Mouse (Mus musculus) liver, embryonic 15.5 days (tissue): ENCODE measurements around the gene Tcf20. TPM values are rescaled to one million over a fixed set of nuclear protein-coding genes. Genes with fewer than 3 reads are reported as not detected.

Source experiments
- ATAC-seq: fragments of 200-750 bp; cut with Nextera tagmentation; 2 replicates; pipeline ENCODE4 v1.8.0; 2017; ENCODE audit warnings: moderate number of reproducible peaks, mild to moderate bottlenecking, moderate library complexity; ENCODE audit not compliant: insufficient read depth
- H3K27ac ChIP-seq: fragments of 300-500 bp; sonication (generic); replicated peaks from 2 replicates; pipeline ENCODE4 v1.5.1; 2015; ENCODE audit warnings: mild to moderate bottlenecking, inconsistent platforms
- H3K27me3 ChIP-seq: fragments of 300-500 bp; sonication (generic); 2 replicates; pipeline ENCODE4 v1.6.1; 2015; ENCODE audit warnings: mild to moderate bottlenecking, inconsistent platforms
- H3K36me3 ChIP-seq: fragments of 300-500 bp; sonication (generic); replicated peaks from 2 replicates; pipeline ENCODE4 v1.6.1; 2015; ENCODE audit warnings: moderate library complexity, mild to moderate bottlenecking, inconsistent platforms
- H3K4me1 ChIP-seq: fragments of 300-500 bp; sonication (generic); replicated peaks from 2 replicates; pipeline ENCODE4 v1.6.1; 2015; ENCODE audit warnings: inconsistent platforms
- H3K4me2 ChIP-seq: fragments of 300-500 bp; sonication (generic); 2 replicates; pipeline ENCODE4 v1.6.1; 2015; ENCODE audit warnings: moderate library complexity, mild to moderate bottlenecking, inconsistent platforms
- H3K4me3 ChIP-seq: fragments of 300-500 bp; sonication (generic); replicated peaks from 2 replicates; pipeline ENCODE4 v1.5.1; 2015; ENCODE audit warnings: mild to moderate bottlenecking, inconsistent platforms
- H3K9ac ChIP-seq: fragments of 300-500 bp; sonication (generic); 2 replicates; pipeline ENCODE4 v1.6.1; 2015; ENCODE audit warnings: moderate library complexity, mild to moderate bottlenecking, inconsistent platforms
- H3K9me3 ChIP-seq: fragments of 300-500 bp; sonication (generic); replicated peaks from 2 replicates; pipeline ENCODE4 v1.6.1; 2016; ENCODE audit warnings: inconsistent platforms
- WGBS: fragments of 180-500 bp; shearing (Covaris S2); methylation state at CpG from one replicate; pipeline ENCODE4 v1.1.7; 2015; ENCODE audit warnings: mixed read lengths; ENCODE audit not compliant: insufficient replicate concordance; 5-methylcytosine and 5-hydroxymethylcytosine counted together
- polyA plus RNA-seq: library from polyadenylated mRNA; unstranded; fragments of >200 nt; fragmentation: Nextera tagmentation; extraction: Ambion mirVana; gene quantifications from 2 replicates; pipeline ENCODE4 v1.2.1, GENCODE M21; 2015

Tcf20 gene
- polyA plus RNA-seq, 1 experiment from 2014 or later: 2.1 TPM

GRCm38 (mm10) chr15:82922052-82922451 lies 65.6 kb downstream of the Tcf20 start:
- no peak overlapping the region for H3K4me2 ChIP-seq
- WGBS: 39% methylated on average over 12 of the region's 12 CpGs
- no peak for ATAC-seq

DNA sequence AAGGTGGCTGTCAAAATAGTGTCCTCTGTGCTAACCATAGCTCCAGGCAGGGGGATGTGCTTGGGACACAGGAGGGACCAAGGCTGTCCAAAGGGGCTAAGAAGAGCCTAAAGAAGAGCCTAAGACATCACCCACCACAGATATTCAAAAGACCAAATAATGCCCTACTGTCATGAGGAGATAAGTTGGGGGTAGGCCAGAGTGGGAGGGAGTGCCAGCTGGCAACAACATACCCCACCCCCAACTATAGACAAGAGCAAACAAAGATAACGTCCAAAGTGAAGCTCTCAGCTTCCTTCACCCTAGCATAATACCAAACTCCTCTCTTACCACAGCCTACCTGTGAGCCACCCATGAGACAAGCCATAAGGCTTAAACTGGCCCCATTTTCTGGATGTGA lies 66.1 kb downstream of the Tcf20 start:
- no peaks in the 10 kb centered on the region for H3K9me3 ChIP-seq
- ATAC-seq: no peak
- 11% methylated on average over 1 of the region's 1 CpGs for WGBS
- H3K27ac ChIP-seq: no peak overlapping the region
- H3K4me1 ChIP-seq: peaks cover 19% of the 10 kb centered on the region
- H3K4me3 ChIP-seq: no peak overlapping the region
- H3K9ac ChIP-seq: no peak overlapping the region
- no peaks in the 10 kb centered on the region for H3K36me3 ChIP-seq
- no peak overlapping the region for H3K4me2 ChIP-seq
- peaks cover 70% of the 10 kb centered on the region for H3K27me3 ChIP-seq

More at GRCm38 (mm10) chr15:82922052-82922451, 65.6 kb downstream of the Tcf20 start:
- no peak overlapping the region for H3K4me3 ChIP-seq
- H3K9me3 ChIP-seq: no peaks in the 10 kb centered on the region
- no peak overlapping the region for H3K27ac ChIP-seq
- no peak overlapping the region for H3K9ac ChIP-seq
- peaks cover 19% of the 10 kb centered on the region for H3K4me1 ChIP-seq
- H3K27me3 ChIP-seq: peaks cover 70% of the 10 kb centered on the region
- no peaks in the 10 kb centered on the region for H3K36me3 ChIP-seq

- Histone ChIP-seq H3K27ac (no peak overlapping the region), H3K36me3 (no peaks in the 10 kb centered on the region), H3K9me3 (no peaks in the 10 kb centered on the region), H3K4me2 (peak overlapping the region; percentile 30; the same call in 1 of the 2 replicates), H3K27me3 (peaks cover 70% of the 10 kb centered on the region), H3K4me1 (peaks cover 19% of the 10 kb centered on the region), H3K4me3 (no peak overlapping the region), H3K9ac (no peak overlapping the region)
- 0 out of 2 replicates have a peak, but pooled peaks have one; percentile 31 for ATAC-seq
- WGBS: 7% methylated on average over 13 of the region's 13 CpGs
These were observed 66.7 kb downstream of the Tcf20 start for GRCm38 (mm10) chr15:82920895-82921515.

DNA sequence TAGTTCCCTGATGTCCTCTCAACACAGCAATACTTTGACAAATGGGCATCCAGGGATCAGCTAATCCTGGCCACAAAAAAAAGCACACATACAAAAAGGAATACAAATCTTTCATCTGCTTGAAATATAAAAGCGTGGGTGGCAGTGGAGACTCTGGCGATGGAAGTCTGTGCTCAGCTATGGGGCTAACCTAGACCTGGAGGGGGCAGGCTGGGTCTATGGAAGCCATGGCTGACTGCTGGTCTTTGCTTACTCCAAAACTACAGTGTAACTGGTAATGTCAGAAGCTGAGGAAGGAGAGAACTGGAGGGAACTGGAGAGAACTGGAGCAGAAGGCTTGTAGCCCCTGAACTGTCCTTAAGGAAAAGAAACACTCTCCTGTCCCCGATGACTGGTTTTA lies 69.7 kb downstream of the Tcf20 start:
- WGBS: 59% methylated on average over 3 of the region's 3 CpGs

GRCm38 (mm10) chr15:82917207-82917844 lies 70.3 kb downstream of the Tcf20 start:
- Histone ChIP-seq H3K9me3 (no peaks in the 10 kb centered on the region), H3K27me3 (peaks cover 68% of the 10 kb centered on the region), H3K36me3 (no peaks in the 10 kb centered on the region), H3K4me1 (peaks cover 20% of the 10 kb centered on the region), H3K9ac (no peak overlapping the region), H3K4me3 (no peak overlapping the region), H3K27ac (no peak overlapping the region), H3K4me2 (no peak overlapping the region)
- no peak for ATAC-seq
- WGBS: 53% methylated on average over 28 of the region's 28 CpGs

More for the DNA sequence above, 69.7 kb downstream of the Tcf20 start:
- ATAC-seq: no peak
- H3K4me3 ChIP-seq: no peak overlapping the region
- no peak overlapping the region for H3K4me2 ChIP-seq
- H3K4me1 ChIP-seq: peaks cover 22% of the 10 kb centered on the region
- H3K36me3 ChIP-seq: no peaks in the 10 kb centered on the region
- H3K9ac ChIP-seq: no peak overlapping the region
- H3K9me3 ChIP-seq: no peaks in the 10 kb centered on the region
- H3K27me3 ChIP-seq: peaks cover 66% of the 10 kb centered on the region
- no peak overlapping the region for H3K27ac ChIP-seq

DNA sequence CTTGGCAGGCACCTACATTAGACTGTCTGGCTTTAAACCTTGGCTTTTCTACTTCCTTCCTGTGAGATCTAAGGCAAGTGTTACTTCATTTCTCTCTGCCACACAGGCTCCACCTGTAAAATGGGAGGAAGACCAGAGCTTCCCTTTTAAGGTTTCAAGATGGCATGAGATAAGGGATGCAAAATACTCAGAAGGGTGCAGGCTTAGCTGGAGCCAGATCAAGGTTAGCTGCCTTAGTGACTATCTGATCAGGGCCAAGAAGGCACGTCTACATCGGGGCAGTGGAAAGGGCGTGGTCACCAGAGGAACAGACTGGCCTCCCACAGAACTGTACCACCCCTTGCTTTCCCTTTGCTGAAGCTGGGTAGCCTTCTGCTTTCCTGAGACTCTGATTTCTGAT lies 73.2 kb downstream of the Tcf20 start:
- no peak overlapping the region for H3K4me3 ChIP-seq
- no peaks in the 10 kb centered on the region for H3K36me3 ChIP-seq
- H3K9ac ChIP-seq: no peak overlapping the region
- H3K4me1 ChIP-seq: peaks cover 9% of the 10 kb centered on the region; the same call in 1 of the 2 replicates
- no peaks in the 10 kb centered on the region for H3K9me3 ChIP-seq
- WGBS: 11% methylated on average over 3 of the region's 3 CpGs
- peaks cover 80% of the 10 kb centered on the region for H3K27me3 ChIP-seq
- H3K27ac ChIP-seq: no peak overlapping the region
- no peak for ATAC-seq
- no peak overlapping the region for H3K4me2 ChIP-seq

DNA sequence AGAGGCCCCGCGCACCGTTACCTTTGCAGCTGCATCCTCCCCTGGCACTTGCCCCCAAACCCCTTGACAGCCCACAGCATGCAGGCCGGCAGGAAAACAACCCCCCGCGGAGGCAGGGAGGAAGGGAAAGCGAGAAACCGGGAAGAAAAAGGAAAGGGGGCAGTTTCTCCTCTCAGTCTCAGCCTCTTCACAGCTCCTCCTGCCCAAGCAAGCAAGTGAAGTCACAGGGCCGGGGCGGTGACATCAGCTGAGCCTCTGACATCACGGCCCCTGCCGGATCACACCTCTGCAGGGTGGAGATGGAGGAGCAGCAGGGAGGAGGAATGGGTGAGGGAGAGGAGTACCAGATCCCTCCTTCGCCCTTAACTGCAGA lies 75.7 kb downstream of the Tcf20 start:
- peaks cover 9% of the 10 kb centered on the region; the same call in 1 of the 2 replicates for H3K4me1 ChIP-seq
- H3K9ac ChIP-seq: no peak overlapping the region
- peak overlapping the region; percentile 39 for H3K4me2 ChIP-seq
- 7% methylated on average over 13 of the region's 13 CpGs for whole genome bisulfite sequencing
- no peak for ATAC-seq
- H3K27ac ChIP-seq: no peak overlapping the region
- H3K27me3 ChIP-seq: peaks cover 60% of the 10 kb centered on the region
- no peaks in the 10 kb centered on the region for H3K9me3 ChIP-seq
- no peaks in the 10 kb centered on the region for H3K36me3 ChIP-seq
- H3K4me3 ChIP-seq: no peak overlapping the region

DNA sequence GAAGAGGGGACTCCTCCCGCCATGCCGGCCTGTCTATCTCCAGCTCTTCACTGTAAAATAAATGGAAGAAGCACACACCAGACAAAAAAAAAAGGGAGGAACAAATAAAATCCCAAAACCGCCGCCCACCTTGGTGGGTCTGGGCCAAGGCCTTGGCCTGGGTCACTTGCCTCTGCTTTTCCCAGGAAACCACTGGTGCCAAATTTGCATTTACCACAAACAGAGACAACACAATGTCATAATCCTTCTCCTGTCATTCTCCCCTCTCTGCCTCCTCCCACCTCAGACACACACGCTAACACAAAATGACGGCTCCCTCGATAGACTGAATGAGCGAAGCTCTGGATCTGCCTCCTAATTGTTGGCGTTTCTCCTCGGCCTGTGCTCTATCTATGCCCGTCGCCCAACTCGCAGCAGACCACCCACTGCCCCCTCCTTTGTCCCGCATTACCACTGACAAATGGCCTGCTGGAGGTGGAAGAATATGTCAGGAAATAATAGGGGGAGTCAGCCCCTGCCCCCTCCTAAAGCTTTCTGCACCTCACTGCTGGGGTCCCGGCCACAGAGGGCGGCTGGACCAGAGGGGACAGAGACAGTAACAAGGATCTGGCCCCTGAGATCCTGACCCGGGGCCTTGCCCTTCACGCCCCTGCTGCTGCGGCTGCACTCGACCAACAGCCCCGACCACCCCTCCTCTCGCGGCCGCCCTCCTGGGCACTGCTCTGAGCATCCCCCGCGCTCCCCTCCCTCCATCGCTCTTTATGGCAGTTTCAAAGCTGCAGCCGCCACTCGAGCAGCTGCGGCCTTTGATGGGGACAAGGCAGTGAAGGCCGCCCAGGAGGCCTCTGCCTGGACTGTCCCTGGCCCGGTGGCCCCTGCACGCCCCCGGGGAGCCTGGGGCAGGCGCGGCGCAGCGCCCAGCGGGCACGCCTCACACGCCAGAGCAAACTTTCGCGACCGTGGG lies 76.4 kb downstream of the Tcf20 start:
- Histone ChIP-seq H3K27ac (no peak overlapping the region), H3K4me2 (peak overlapping the region; percentile 39), H3K27me3 (peaks cover 54% of the 10 kb centered on the region), H3K4me3 (no peak overlapping the region), H3K36me3 (no peaks in the 10 kb centered on the region), H3K9me3 (no peaks in the 10 kb centered on the region), H3K4me1 (peaks cover 9% of the 10 kb centered on the region; the same call in 1 of the 2 replicates), H3K9ac (no peak overlapping the region)
- no peak for ATAC-seq
- WGBS: 24% methylated on average over 44 of the region's 44 CpGs

DNA sequence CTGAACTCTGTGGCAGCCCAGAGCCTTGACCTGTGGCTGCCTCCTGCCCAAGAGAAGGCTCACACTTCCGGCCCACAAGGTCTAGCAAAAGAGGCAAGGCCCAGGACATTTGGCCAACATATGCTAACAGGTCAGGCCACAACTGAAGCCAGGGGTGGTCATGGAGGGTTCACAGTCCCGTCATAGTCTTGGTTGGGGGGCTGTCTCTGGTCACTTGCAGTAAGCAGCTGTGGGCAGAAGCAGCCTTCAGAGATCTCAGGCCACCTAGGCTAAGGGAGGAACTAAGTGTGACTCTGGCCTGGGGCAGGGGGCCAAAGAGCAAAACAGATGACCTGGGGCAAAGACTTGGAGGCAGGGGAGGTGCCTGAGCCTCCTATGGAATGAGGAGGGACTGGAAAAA lies 77.1 kb downstream of the Tcf20 start:
- H3K4me3 ChIP-seq: no peak overlapping the region
- H3K9ac ChIP-seq: no peak overlapping the region
- H3K9me3 ChIP-seq: no peaks in the 10 kb centered on the region
- ATAC-seq: no peak
- peaks cover 47% of the 10 kb centered on the region for H3K27me3 ChIP-seq
- H3K36me3 ChIP-seq: no peaks in the 10 kb centered on the region
- peaks cover 9% of the 10 kb centered on the region; the same call in 1 of the 2 replicates for H3K4me1 ChIP-seq
- 45% methylated on average over 2 of the region's 2 CpGs for WGBS
- H3K27ac ChIP-seq: no peak overlapping the region
- H3K4me2 ChIP-seq: no peak overlapping the region

GRCm38 (mm10) chr15:82909791-82910190 lies 77.9 kb downstream of the Tcf20 start:
- no peak for ATAC-seq
- WGBS: 58% methylated on average over 4 of the region's 4 CpGs

DNA sequence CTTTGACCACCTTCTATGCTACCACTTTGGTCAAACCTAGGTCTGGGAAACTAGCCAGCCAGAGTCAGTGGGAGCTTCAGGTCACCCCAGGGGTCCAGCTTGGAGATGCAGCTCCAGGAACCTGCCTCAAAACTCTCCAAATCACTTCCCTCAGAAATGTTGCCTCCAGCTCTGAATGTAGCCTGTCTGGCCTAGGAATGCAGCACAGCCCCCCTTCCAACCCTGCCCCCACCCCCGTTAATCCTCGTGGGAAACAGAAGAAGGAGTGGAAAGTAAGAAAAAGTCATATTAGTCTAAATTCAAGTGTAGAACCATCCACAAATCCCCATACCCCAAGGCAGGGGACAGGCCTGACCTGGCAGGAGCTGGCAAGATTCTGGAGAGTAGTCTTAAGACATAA lies 79.2 kb downstream of the Tcf20 start:
- Histone ChIP-seq H3K4me3 (no peak overlapping the region), H3K9me3 (no peaks in the 10 kb centered on the region), H3K9ac (no peak overlapping the region), H3K27ac (no peak overlapping the region), H3K4me2 (no peak overlapping the region), H3K4me1 (peaks cover 5% of the 10 kb centered on the region; the same call in 1 of the 2 replicates), H3K27me3 (peaks cover 39% of the 10 kb centered on the region), H3K36me3 (no peaks in the 10 kb centered on the region)
- WGBS: 26% methylated on average over 2 of the region's 2 CpGs
- no peak for ATAC-seq

More at GRCm38 (mm10) chr15:82909791-82910190, 77.9 kb downstream of the Tcf20 start:
- H3K27me3 ChIP-seq: peaks cover 44% of the 10 kb centered on the region
- H3K4me2 ChIP-seq: no peak overlapping the region
- no peak overlapping the region for H3K27ac ChIP-seq
- peaks cover 9% of the 10 kb centered on the region; the same call in 1 of the 2 replicates for H3K4me1 ChIP-seq
- no peak overlapping the region for H3K4me3 ChIP-seq
- no peaks in the 10 kb centered on the region for H3K36me3 ChIP-seq
- no peaks in the 10 kb centered on the region for H3K9me3 ChIP-seq
- H3K9ac ChIP-seq: no peak overlapping the region
